30 mouse cellular contexts compared by ENCODE assay signal in genomic region chr5:99297939-99298338, GRCm38 (mm10).
A peak's percentile ranks its signal among the peaks of the same experiment; 100 is the strongest.
DNase-seq lines count a peak whose midpoint lies in the region; ATAC-seq and TF ChIP-seq lines count a peak whose summit lies in the region.
"Had no signal": no experiment of that assay in that cellular context is flagged by ENCODE, and none has a peak within 500 bp of the region (broad histone marks: within the 10 kb centered on the region; RNA-seq: fewer than 3 reads in every experiment).

No protein-coding gene starts in this region.

- TF ChIP-seq CTCF in bone marrow macrophage, adult 2 months (IDR thresholded peaks at IDR 0.05; ENCODE audit: low read depth, low read length): no peak
- TF ChIP-seq CTCF in stomach, postnatal 0 days (IDR thresholded peaks at IDR 0.05; ENCODE audit: low read depth): no peak

- no peak for ATAC-seq in embryonic facial prominence, embryonic 14.5 days (ENCODE audit: low read depth)
- ATAC-seq in lung, embryonic 16.5 days (ENCODE audit: low read depth): peak; percentile 71; the same call in 1 of the 2 replicates
- ATAC-seq in stomach, postnatal 0 days (ENCODE audit: low FRiP score, low TSS enrichment): peak; percentile 45; the same call in 1 of the 2 replicates
- ATAC-seq: forebrain, embryonic 16.5 days; intestine, embryonic 16.5 days had no signal

- whole genome bisulfite sequencing in embryonic facial prominence, embryonic 14.5 days: 51% methylated on average over 4 of the region's 4 CpGs
- WGBS in embryonic facial prominence, embryonic 10.5 days: 64% methylated on average over 4 of the region's 4 CpGs
- 55% methylated on average over 4 of the region's 4 CpGs for WGBS in lung, embryonic 16.5 days
- WGBS in stomach, postnatal 0 days: 53% methylated on average over 4 of the region's 4 CpGs

- H3K9me3 ChIP-seq in embryonic facial prominence, embryonic 14.5 days (ENCODE audit: control insufficient read depth, low read length): no peaks in the 10 kb centered on the region
- H3K9me3 ChIP-seq in embryonic facial prominence, embryonic 10.5 days: no peaks in the 10 kb centered on the region
- H3K9me3 ChIP-seq in lung, embryonic 16.5 days (ENCODE audit: control insufficient read depth, low read length): no peaks in the 10 kb centered on the region
- no peaks in the 10 kb centered on the region for H3K9me3 ChIP-seq in stomach, postnatal 0 days (ENCODE audit: control insufficient read depth, low read length)
- H3K9me3 ChIP-seq: heart, embryonic 10.5 days; heart, embryonic 15.5 days; hindbrain, embryonic 12.5 days; limb, embryonic 10.5 days; limb, embryonic 15.5 days; megakaryocyte, embryonic 14.5 days; midbrain, embryonic 12.5 days; neural tube, embryonic 13.5 days had no signal

- H3K4me2 ChIP-seq in embryonic facial prominence, embryonic 14.5 days (ENCODE audit: low read depth, low read length): no peak overlapping the region
- no peak overlapping the region for H3K4me2 ChIP-seq in lung, embryonic 16.5 days (ENCODE audit: low read depth, low read length)
- H3K4me2 ChIP-seq in stomach, postnatal 0 days (replicated peaks; ENCODE audit: low read depth): no peak overlapping the region
- H3K4me2 ChIP-seq: heart, embryonic 15.5 days; hindbrain, embryonic 12.5 days; limb, embryonic 15.5 days; midbrain, embryonic 12.5 days; neural tube, embryonic 13.5 days had no signal

- no peaks in the 10 kb centered on the region for H3K27me3 ChIP-seq in embryonic facial prominence, embryonic 14.5 days (replicated peaks; ENCODE audit: control insufficient read depth, insufficient read depth, low read length)
- H3K27me3 ChIP-seq in embryonic facial prominence, embryonic 10.5 days (replicated peaks; ENCODE audit: low read depth, poor library complexity, severe bottlenecking): no peaks in the 10 kb centered on the region
- H3K27me3 ChIP-seq in lung, embryonic 16.5 days (ENCODE audit: control insufficient read depth, insufficient read depth, low read depth, low read length): no peaks in the 10 kb centered on the region
- H3K27me3 ChIP-seq in stomach, postnatal 0 days (ENCODE audit: control insufficient read depth, insufficient read depth, low read length): no peaks in the 10 kb centered on the region
- H3K27me3 ChIP-seq: heart, embryonic 15.5 days; hindbrain, embryonic 12.5 days; limb, embryonic 15.5 days; neural tube, embryonic 13.5 days had no signal

- H3K4me1 ChIP-seq in embryonic facial prominence, embryonic 14.5 days (ENCODE audit: control insufficient read depth, insufficient read depth, low read length): no peaks in the 10 kb centered on the region
- peaks cover 5% of the 10 kb centered on the region; the same call in 1 of the 2 replicates for H3K4me1 ChIP-seq in embryonic facial prominence, embryonic 10.5 days
- 0 out of 2 replicates have a peak, but pooled peaks cover 4% of the 10 kb centered on the region for H3K4me1 ChIP-seq in lung, embryonic 16.5 days (replicated peaks; ENCODE audit: control insufficient read depth, insufficient read depth, low read length)
- H3K4me1 ChIP-seq in bone marrow macrophage, adult 2 months (ENCODE audit: control insufficient read depth, insufficient read depth, low read length): peaks cover 22% of the 10 kb centered on the region
- H3K4me1 ChIP-seq in stomach, postnatal 0 days (replicated peaks; ENCODE audit: control insufficient read depth, insufficient read depth): no peaks in the 10 kb centered on the region
- H3K4me1 ChIP-seq: hindbrain, embryonic 12.5 days; limb, embryonic 15.5 days; midbrain, embryonic 12.5 days; neural tube, embryonic 13.5 days had no signal

- H3K27ac ChIP-seq in embryonic facial prominence, embryonic 14.5 days (replicated peaks; ENCODE audit: low read depth, low read length): no peak overlapping the region
- H3K27ac ChIP-seq in embryonic facial prominence, embryonic 10.5 days (replicated peaks): no peak overlapping the region; the same call in 1 of the 2 replicates
- H3K27ac ChIP-seq in lung, embryonic 16.5 days (ENCODE audit: low read length): no peak overlapping the region
- H3K27ac ChIP-seq in bone marrow macrophage, adult 2 months (ENCODE audit: insufficient read depth, low read depth, low read length): peak overlapping the region; percentile 44
- H3K27ac ChIP-seq in stomach, postnatal 0 days (replicated peaks): no peak overlapping the region
- H3K27ac ChIP-seq: heart, embryonic 10.5 days; heart, embryonic 15.5 days; hindbrain, embryonic 12.5 days; kidney, postnatal 0 days; limb, embryonic 10.5 days; limb, embryonic 15.5 days; liver, embryonic 14.5 days; midbrain, embryonic 12.5 days; neural tube, embryonic 13.5 days had no signal

- DNase-seq in embryonic facial prominence, embryonic 14.5 days (ENCODE audit: low spot score): peak; percentile 13
- no peak for DNase-seq in embryonic facial prominence, embryonic 10.5 days (ENCODE audit: low spot score)
- DNase-seq in lung, postnatal 14 days: no peak
- no peak for DNase-seq in stomach, postnatal 0 days (ENCODE audit: low spot score)
- DNase-seq in left cerebral cortex, adult 11 months (ENCODE audit: low spot score): no peak
- DNase-seq in ovary, adult 18-20 months (ENCODE audit: low spot score): no peak
- DNase-seq: adrenal gland, adult 2 months; adrenal gland, postnatal 36 days; cerebellum, adult 8-10 months; cerebellum, postnatal 25 days; gastrocnemius, postnatal 10 days; heart, postnatal 36 days; kidney, adult 8-10 months; kidney, postnatal 4 days; thymus, postnatal 14 days had no signal

- no peaks in the 10 kb centered on the region for H3K36me3 ChIP-seq in embryonic facial prominence, embryonic 14.5 days (ENCODE audit: control insufficient read depth, insufficient read depth, low read length)
- H3K36me3 ChIP-seq in embryonic facial prominence, embryonic 10.5 days (replicated peaks): no peaks in the 10 kb centered on the region
- no peaks in the 10 kb centered on the region for H3K36me3 ChIP-seq in lung, embryonic 16.5 days (ENCODE audit: control insufficient read depth, insufficient read depth, low read length)
- no peaks in the 10 kb centered on the region for H3K36me3 ChIP-seq in stomach, postnatal 0 days (ENCODE audit: control insufficient read depth, insufficient read depth, low read length)
- H3K36me3 ChIP-seq: G1E; heart, embryonic 10.5 days; heart, embryonic 15.5 days; hindbrain, embryonic 12.5 days; limb, embryonic 10.5 days; limb, embryonic 15.5 days; midbrain, embryonic 12.5 days; neural tube, embryonic 13.5 days had no signal

- TF ChIP-seq EP300 in stomach, postnatal 0 days (optimal IDR thresholded peaks at IDR 0.05): no peak

- H3K9ac ChIP-seq in embryonic facial prominence, embryonic 14.5 days (ENCODE audit: low read depth, low read length): no peak overlapping the region
- H3K9ac ChIP-seq in lung, embryonic 16.5 days (ENCODE audit: low read length): no peak overlapping the region
- H3K9ac ChIP-seq in stomach, postnatal 0 days (ENCODE audit: low read length): no peak overlapping the region
- H3K9ac ChIP-seq: heart, embryonic 15.5 days; hindbrain, embryonic 12.5 days; limb, embryonic 15.5 days; liver, embryonic 14.5 days; midbrain, embryonic 12.5 days; neural tube, embryonic 13.5 days had no signal

- no peak overlapping the region for H3K4me3 ChIP-seq in embryonic facial prominence, embryonic 14.5 days (ENCODE audit: low read depth, low read length)
- H3K4me3 ChIP-seq in embryonic facial prominence, embryonic 10.5 days: no peak overlapping the region
- no peak overlapping the region for H3K4me3 ChIP-seq in lung, embryonic 16.5 days (ENCODE audit: low read length)
- H3K4me3 ChIP-seq in bone marrow macrophage, adult 2 months (ENCODE audit: insufficient read depth, low read length): no peak overlapping the region
- no peak overlapping the region for H3K4me3 ChIP-seq in stomach, postnatal 0 days (ENCODE audit: low read depth, low read length)
- H3K4me3 ChIP-seq: heart, embryonic 10.5 days; heart, embryonic 15.5 days; hindbrain, embryonic 12.5 days; limb, embryonic 10.5 days; limb, embryonic 15.5 days; megakaryocyte, embryonic 14.5 days; midbrain, embryonic 12.5 days; neural tube, embryonic 13.5 days had no signal

- no peak for TF ChIP-seq POLR2A in bone marrow macrophage, adult 2 months (IDR thresholded peaks at IDR 0.05; ENCODE audit: borderline replicate concordance, low read depth, low read length)
